In the genomic region with DNA sequence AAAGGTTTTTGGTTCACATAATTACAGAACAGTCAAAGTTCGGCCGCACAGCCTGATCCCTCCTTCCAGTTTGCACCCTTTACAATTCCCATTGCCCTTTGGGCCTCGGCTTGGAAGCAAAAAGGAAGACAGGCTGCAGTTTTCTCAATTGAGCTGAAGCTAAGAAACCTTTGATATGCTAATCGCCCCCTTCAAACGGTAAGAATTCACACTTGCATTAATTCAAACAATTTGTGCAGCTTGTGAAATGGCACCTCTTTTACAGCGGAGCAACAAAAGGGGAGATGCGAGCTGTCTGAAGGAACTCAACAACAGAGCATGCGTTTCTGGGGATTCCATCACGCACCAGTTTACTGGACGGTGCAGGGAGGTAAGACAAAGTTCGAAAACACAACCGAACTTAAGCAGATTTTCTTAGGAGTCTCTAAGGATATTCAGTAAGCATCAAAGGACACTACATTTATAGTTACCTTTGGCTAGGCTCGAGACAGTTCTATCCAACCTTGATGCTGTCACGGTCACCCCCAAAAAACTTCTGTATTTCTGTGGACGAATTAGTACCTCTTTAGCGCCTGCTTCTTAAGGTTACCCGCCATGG, we compare ENCODE assay signal across 8 mouse cellular contexts. TPM values are rescaled to one million over a fixed set of nuclear protein-coding genes. Genes with fewer than 3 reads are reported as not detected.
A peak's percentile ranks its signal among the peaks of the same experiment; 100 is the strongest.
DNase-seq lines count a peak whose midpoint lies in the region; ATAC-seq and TF ChIP-seq lines count a peak whose summit lies in the region.

No protein-coding gene starts in this region.

- DNase-seq in left cerebral cortex, adult 2 months (ENCODE audit: extremely low spot score in 1 of 2, low spot score in 2 of 2), result no peak
- DNase-seq in left cerebral cortex, postnatal 10 days (ENCODE audit: extremely low spot score in 1 of 2, low spot score in 2 of 2), result no peak
- peak; percentile 15 for DNase-seq in kidney, postnatal 10 days
- DNase-seq in layer of hippocampus, adult 8-10 months (ENCODE audit: low spot score in 2 of 2), result no peak
- DNase-seq in gastrocnemius, postnatal 36 days, result no peak
- DNase-seq in adrenal gland, adult 18-20 months (ENCODE audit: low spot score in 2 of 2), result no peak

- no peaks in the 10 kb centered on the region for H3K27me3 ChIP-seq in embryonic facial prominence, embryonic 15.5 days
- H3K27me3 ChIP-seq in neural tube, embryonic 12.5 days (replicated peaks), result no peaks in the 10 kb centered on the region

- H3K9me3 ChIP-seq in embryonic facial prominence, embryonic 15.5 days (replicated peaks), result no peaks in the 10 kb centered on the region
- no peaks in the 10 kb centered on the region for H3K9me3 ChIP-seq in neural tube, embryonic 12.5 days

- TF ChIP-seq CTCF in left cerebral cortex, adult 2 months (IDR thresholded peaks at IDR 0.05), result no peak

- peak overlapping the region; percentile 58 for H3K4me2 ChIP-seq in embryonic facial prominence, embryonic 15.5 days (replicated peaks)
- peak overlapping the region; percentile 76 for H3K4me2 ChIP-seq in neural tube, embryonic 12.5 days (replicated peaks)

- 8% methylated on average over 17 of the region's 17 CpGs for WGBS in embryonic facial prominence, embryonic 15.5 days
- WGBS in neural tube, embryonic 12.5 days, result under 1% methylated on average over 17 of the region's 17 CpGs

- H3K27ac ChIP-seq in left cerebral cortex, adult 2 months, result no peak overlapping the region; the same call in 1 of the 2 replicates
- peak overlapping the region; percentile 100 for H3K27ac ChIP-seq in embryonic facial prominence, embryonic 15.5 days (replicated peaks)
- H3K27ac ChIP-seq in neural tube, embryonic 12.5 days, result no peak overlapping the region

- H3K36me3 ChIP-seq in embryonic facial prominence, embryonic 15.5 days, result no peaks in the 10 kb centered on the region
- no peaks in the 10 kb centered on the region for H3K36me3 ChIP-seq in neural tube, embryonic 12.5 days

- H3K4me1 ChIP-seq in embryonic facial prominence, embryonic 15.5 days, result peaks cover 29% of the 10 kb centered on the region
- peaks cover 26% of the 10 kb centered on the region for H3K4me1 ChIP-seq in neural tube, embryonic 12.5 days

- H3K9ac ChIP-seq in embryonic facial prominence, embryonic 15.5 days, result peak overlapping the region; percentile 98
- H3K9ac ChIP-seq in neural tube, embryonic 12.5 days, result peak overlapping the region; percentile 97

- H3K4me3 ChIP-seq in left cerebral cortex, adult 2 months, result peak overlapping the region; percentile 77
- H3K4me3 ChIP-seq in embryonic facial prominence, embryonic 15.5 days (replicated peaks), result peak overlapping the region; percentile 80
- H3K4me3 ChIP-seq in neural tube, embryonic 12.5 days, result peak overlapping the region; percentile 90

- intact Hi-C loops in left cerebral cortex, adult 2 months (cut with DNase I), result loop anchor here (5.0 kb wide), 2 partner anchors 69 to 1994 kb away; no protein-coding TSS in a partner anchor
- intact Hi-C loops in left cerebral cortex, postnatal 10 days (cut with DNase I), result loop anchor here (5.0 to 10.0 kb wide), 3 partner anchors 132 to 456 kb away; no protein-coding TSS in a partner anchor
- intact Hi-C loops in gastrocnemius, postnatal 36 days (cut with DNase I), result loop anchor here (5.0 kb wide), 1 partner anchor 144 kb away; no protein-coding TSS in a partner anchor

- no peak for ATAC-seq in embryonic facial prominence, embryonic 15.5 days (ENCODE audit: insufficient number of reproducible peaks, low FRiP score, low TSS enrichment, low read depth)
- ATAC-seq in neural tube, embryonic 12.5 days (ENCODE audit: low FRiP score, low read depth), result no peak

RNA-seq across cellular contexts. Expression of a gene that starts 4.0 kb away (rescaled TPM):
- 100 to 1,000 TPM; 122 to 126 TPM for total RNA-seq in left cerebral cortex, adult 2 months (2021)
- total RNA-seq in left cerebral cortex, postnatal 10 days (2021), result 100 to 1,000 TPM; 163 to 173 TPM
- polyA plus RNA-seq in embryonic facial prominence, embryonic 15.5 days (2015; fragmentation: Nextera tagmentation; extraction: Ambion mirVana), result 83.6 and 86.7 TPM in 2 replicates
- polyA plus RNA-seq in neural tube, embryonic 12.5 days (2016; fragmentation: Nextera tagmentation; extraction: Ambion mirVana), result 100 and 102 TPM in 2 replicates
- 10 to 100 TPM; 52.9 to 65.0 (median 61.7) TPM for total RNA-seq in layer of hippocampus, adult 8-10 months (2022)
- total RNA-seq in gastrocnemius, postnatal 36 days (2021), result 10 to 100 TPM; 10.4 to 10.6 TPM
- total RNA-seq in adrenal gland, adult 18-20 months (2021), result 10 to 100 TPM; 43.4 to 55.1 TPM
